Mouse (Mus musculus) lung, adult 10 weeks (tissue): ENCODE data around the gene Rsph14. TPM values are rescaled to one million over a fixed set of nuclear protein-coding genes. Genes with fewer than 3 reads are reported as not detected.

Source experiments
- polyA plus RNA-seq: library from polyadenylated mRNA; stranded (reverse); fragments of 350-450 nt; fragmentation: Illumina TruSeq; extraction: RNeasy Lipid Tissue Mini Kit (QIAGEN cat#74804); gene quantifications from one replicate; pipeline ENCODE4 v1.2.3, GENCODE M21; 2014; ENCODE audit warnings: low read depth, low replicate concordance; ENCODE audit not compliant: insufficient read depth

The Rsph14 gene
- 6.6 TPM for polyA plus RNA-seq

DNA sequence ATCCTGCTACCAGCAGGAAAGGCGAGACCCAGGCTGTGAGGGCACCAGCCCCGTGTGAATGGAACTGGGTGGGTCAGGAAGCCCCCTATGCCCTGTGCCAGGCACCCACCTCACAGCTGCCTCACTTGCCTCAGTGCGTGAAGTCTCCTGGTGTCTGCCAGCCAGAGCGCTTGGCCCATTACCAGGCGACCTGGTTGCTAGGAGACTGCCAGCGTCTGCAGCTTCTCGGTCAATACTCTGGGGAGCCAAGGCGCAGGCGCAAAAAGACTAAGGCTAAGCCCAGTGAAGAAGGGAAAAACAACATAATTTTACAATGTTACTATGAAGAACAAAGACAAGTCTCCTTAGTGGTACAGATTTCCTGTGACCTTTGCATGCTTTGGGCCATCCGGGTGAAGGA lies at the start of gene Rsph14:
TSS of gene Rsph14 (minus strand) at position 192 of the 400 bp plus-strand sequence.

DNA sequence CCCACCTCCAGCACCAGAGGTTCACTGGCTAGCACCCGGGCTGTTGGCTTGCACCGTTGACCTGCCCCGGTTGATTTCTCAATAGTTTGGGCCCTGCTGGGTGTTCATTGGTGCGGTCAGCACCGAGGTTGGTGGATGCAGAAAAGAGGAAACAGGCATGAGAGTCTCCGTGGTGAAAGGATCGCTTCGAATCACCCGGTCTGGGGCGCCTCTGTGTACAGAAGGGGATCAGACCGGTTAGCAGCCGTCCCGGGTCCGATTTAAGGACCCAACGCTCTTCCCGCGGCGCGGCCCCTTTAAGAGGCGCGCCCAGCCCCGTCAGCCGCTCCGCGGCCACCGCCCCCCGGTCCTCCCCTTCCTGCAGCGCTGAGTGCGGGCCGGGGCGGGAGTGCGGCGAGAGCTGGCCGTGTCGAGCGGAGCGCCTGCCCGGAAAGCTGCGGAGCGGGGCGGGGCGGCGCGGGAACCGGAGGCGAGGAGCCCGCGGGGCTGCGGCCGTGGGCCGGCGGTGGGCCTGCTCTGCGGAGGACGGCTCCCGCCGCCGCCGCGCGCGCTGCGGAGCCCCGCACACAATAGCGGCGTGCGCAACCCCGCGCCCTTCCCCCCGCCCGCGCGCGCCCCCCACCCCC lies 27.9 kb upstream of the Rsph14 start, which contains the start of gene Bcr:
TSS of gene Bcr (plus strand) at position 376 of the 626 bp plus-strand sequence.

DNA sequence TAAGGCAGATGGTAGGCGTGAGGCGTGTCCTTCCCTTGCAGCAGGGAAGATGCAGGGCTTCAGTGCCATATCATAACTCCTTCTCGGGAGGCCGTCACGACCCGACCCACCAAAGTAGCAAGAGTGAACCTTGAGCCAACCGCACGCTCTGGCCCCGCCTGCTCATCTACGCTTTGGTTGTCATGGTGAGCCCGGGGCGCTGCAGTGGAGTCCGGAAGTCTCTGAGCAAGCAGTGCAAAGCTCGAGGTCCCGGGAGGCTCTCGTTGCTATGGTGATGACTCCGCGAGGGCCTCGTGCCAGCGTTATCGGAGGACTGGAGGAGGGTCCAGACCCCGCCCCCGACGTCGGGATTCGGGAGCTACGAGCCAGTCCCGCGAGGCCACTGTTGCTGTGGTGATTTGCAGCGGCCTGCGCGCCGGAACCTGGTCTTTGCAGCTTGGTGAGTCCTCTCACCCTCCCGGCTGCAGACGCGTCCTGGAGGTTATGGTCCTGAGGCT lies 4.5 kb upstream of the Rsph14 start, which contains the start of gene Rab36:
TSS of gene Rab36 (plus strand) at position 176 of the 497 bp plus-strand sequence.

DNA sequence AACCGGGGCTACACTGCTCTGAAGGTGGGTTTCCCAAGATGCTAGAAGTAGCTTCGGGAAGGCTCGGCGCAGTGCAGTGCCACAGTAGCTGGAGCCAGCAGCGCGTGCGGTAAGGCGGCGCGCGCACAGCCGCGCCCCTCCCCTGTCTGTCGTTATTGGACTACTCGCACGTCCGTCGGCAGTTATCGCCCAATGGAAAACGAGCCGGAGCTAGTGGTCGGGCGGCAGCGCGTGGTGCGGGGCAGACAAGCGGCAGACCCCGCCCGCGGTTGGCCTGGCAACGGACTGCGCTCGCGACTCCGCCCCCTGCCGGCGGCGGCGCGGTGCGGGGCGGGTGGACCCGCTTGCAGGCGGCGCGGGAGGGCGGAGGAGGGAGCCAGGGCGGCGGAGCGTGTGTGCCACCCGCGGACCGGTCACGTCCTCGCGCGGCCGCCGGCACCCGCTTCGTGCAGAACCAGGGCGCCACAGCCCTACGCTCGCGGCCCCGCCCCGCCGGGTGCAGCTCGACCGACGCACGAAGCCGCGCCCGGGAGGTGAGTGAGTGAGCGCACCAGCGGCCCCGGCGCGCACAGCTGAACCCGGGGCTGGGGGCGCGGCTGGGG lies 65.4 kb downstream of the Rsph14 start, which contains the start of gene Gnaz:
TSS of gene Gnaz (plus strand) at position 328 of the 602 bp plus-strand sequence.

Other genes starting within 250 kb of the Rsph14 start
- gene Gnaz, start 65.4 kb downstream of the Rsph14 start, polyA plus RNA-seq: 1.0 TPM
- gene Rab36, start 4.5 kb upstream of the Rsph14 start, polyA plus RNA-seq: 3.4 TPM
- gene Bcr, start 28.0 kb upstream of the Rsph14 start, polyA plus RNA-seq: 21.7 TPM
- 36.4 TPM for gene Specc1l, start 179.5 kb upstream of the Rsph14 start, polyA plus RNA-seq